Mouse (Mus musculus): Measurements from ENCODE around the gene Asgr1. TPM values are rescaled to one million over a fixed set of nuclear protein-coding genes. Genes with fewer than 3 reads are reported as not detected.

Gene Asgr1
- polyA plus RNA-seq, 1 experiment from 2014 or later = not detected

GRCm38 (mm10) chr11:70016669-70017068 lies 37.2 kb upstream of the Asgr1 start, which contains the start of gene Dlg4:
TSS of gene Dlg4 (plus strand) at chr11:70016942.
- no peak for TF ChIP-seq CTCF (IDR thresholded peaks at IDR 0.05)
- in situ Hi-C loops (cut with MboI; ENCODE audit: low pct_unique_long_range_greater_than_20kb) = no loop called here
- DNase-seq (ENCODE audit: low read depth, low spot score) (no peak), ATAC-seq (no peak)
- no peaks in the 10 kb centered on the region for H3K27me3 ChIP-seq
- ChIA-PET CTCF (interaction anchor here (0.5 to 1.4 kb wide), 3 partner anchors 11 to 584 kb away, joined by 3 to 6 read pairs (median 3); no protein-coding TSS in a partner anchor), POLR2A (no interaction called here)

- H3K27me3 ChIP-seq = no peaks in the 10 kb centered on the region
- CTCF ChIA-PET = interaction anchor here (0.5 to 1.4 kb wide), 3 partner anchors 11 to 583 kb away, joined by 3 to 6 read pairs (median 3); no protein-coding TSS in a partner anchor
- ATAC-seq (no peak), DNase-seq (ENCODE audit: low read depth, low spot score) (no peak)
- POLR2A ChIA-PET = no interaction called here
- in situ Hi-C loops (cut with MboI; ENCODE audit: low pct_unique_long_range_greater_than_20kb) = no loop called here
- TF ChIP-seq CTCF (IDR thresholded peaks at IDR 0.05) = no peak
These were observed 36.6 kb upstream of the Asgr1 start for GRCm38 (mm10) chr11:70017199-70017767.

- ChIA-PET CTCF (no interaction called here), POLR2A (no interaction called here)
- ATAC-seq = no peak
- DNase-seq (ENCODE audit: low read depth, low spot score) = no peak
- in situ Hi-C loops (cut with MboI; ENCODE audit: low pct_unique_long_range_greater_than_20kb) = no loop called here
- H3K27me3 ChIP-seq = no peaks in the 10 kb centered on the region
- no peak for TF ChIP-seq CTCF (IDR thresholded peaks at IDR 0.05)
These were observed 35.5 kb upstream of the Asgr1 start for GRCm38 (mm10) chr11:70018131-70018990.

GRCm38 (mm10) chr11:70019495-70020021 lies 34.3 kb upstream of the Asgr1 start:
- ChIA-PET CTCF (interaction anchor here (2.3 kb wide), 1 partner anchor 10 kb away, joined by 8 read pairs; no protein-coding TSS in a partner anchor), POLR2A (interaction anchor here (1.1 kb wide), 1 partner anchor 28 kb away, joined by 3 read pairs; no protein-coding TSS in a partner anchor)
- DNase-seq (ENCODE audit: low read depth, low spot score) (no peak), ATAC-seq (no peak)
- in situ Hi-C loops (cut with MboI; ENCODE audit: low pct_unique_long_range_greater_than_20kb) = no loop called here
- H3K27me3 ChIP-seq = no peaks in the 10 kb centered on the region
- no peak for TF ChIP-seq CTCF (IDR thresholded peaks at IDR 0.05)

GRCm38 (mm10) chr11:70020022-70020631 lies 33.8 kb upstream of the Asgr1 start:
- in situ Hi-C loops (cut with MboI; ENCODE audit: low pct_unique_long_range_greater_than_20kb) = no loop called here
- CTCF ChIA-PET = interaction anchor here (2.3 kb wide), 1 partner anchor 11 kb away, joined by 8 read pairs; no protein-coding TSS in a partner anchor
- DNase-seq (ENCODE audit: low read depth, low spot score) (no peak), ATAC-seq (no peak)
- TF ChIP-seq CTCF (IDR thresholded peaks at IDR 0.05) = no peak
- H3K27me3 ChIP-seq = no peaks in the 10 kb centered on the region
- POLR2A ChIA-PET = interaction anchor here (1.1 kb wide), 1 partner anchor 28 kb away, joined by 3 read pairs; no protein-coding TSS in a partner anchor

GRCm38 (mm10) chr11:70020731-70021263 lies 33.1 kb upstream of the Asgr1 start:
- ATAC-seq = peak; percentile 59
- POLR2A ChIA-PET = interaction anchor here (1.1 kb wide), 1 partner anchor 25 kb away, joined by 3 read pairs; no protein-coding TSS in a partner anchor
- in situ Hi-C loops (cut with MboI; ENCODE audit: low pct_unique_long_range_greater_than_20kb) = no loop called here
- no peak for TF ChIP-seq CTCF (IDR thresholded peaks at IDR 0.05)
- CTCF ChIA-PET = interaction anchor here (2.3 kb wide), 1 partner anchor 11 kb away, joined by 8 read pairs; no protein-coding TSS in a partner anchor
- H3K27me3 ChIP-seq = no peaks in the 10 kb centered on the region
- DNase-seq (ENCODE audit: low read depth, low spot score) = no peak

GRCm38 (mm10) chr11:70021264-70022132 lies 32.4 kb upstream of the Asgr1 start:
- no peaks in the 10 kb centered on the region for H3K27me3 ChIP-seq
- ATAC-seq = peak; percentile 42
- ChIA-PET POLR2A (interaction anchor here (0.7 to 1.1 kb wide), 3 partner anchors 14 to 101 kb away, joined by 3 to 7 read pairs (median 5); no protein-coding TSS in a partner anchor), CTCF (interaction anchor here (2.3 kb wide), 1 partner anchor 12 kb away, joined by 8 read pairs; no protein-coding TSS in a partner anchor)
- peak; percentile 78 for DNase-seq (ENCODE audit: low read depth, low spot score)
- in situ Hi-C loops (cut with MboI; ENCODE audit: low pct_unique_long_range_greater_than_20kb) = no loop called here
- no peak for TF ChIP-seq CTCF (IDR thresholded peaks at IDR 0.05)

GRCm38 (mm10) chr11:70023481-70024150 lies 30.3 kb upstream of the Asgr1 start:
- in situ Hi-C loops (cut with MboI; ENCODE audit: low pct_unique_long_range_greater_than_20kb) = no loop called here
- no peak for ATAC-seq
- no peak for DNase-seq (ENCODE audit: low read depth, low spot score)
- POLR2A ChIA-PET = no interaction called here
- TF ChIP-seq CTCF (IDR thresholded peaks at IDR 0.05) = no peak
- H3K27me3 ChIP-seq = no peaks in the 10 kb centered on the region
- CTCF ChIA-PET = no interaction called here

- H3K27me3 ChIP-seq = no peaks in the 10 kb centered on the region
- ChIA-PET CTCF (no interaction called here), POLR2A (no interaction called here)
- no peak for TF ChIP-seq CTCF (IDR thresholded peaks at IDR 0.05)
- in situ Hi-C loops (cut with MboI; ENCODE audit: low pct_unique_long_range_greater_than_20kb) = no loop called here
- ATAC-seq (no peak), DNase-seq (ENCODE audit: low read depth, low spot score) (no peak)
These were observed 29.8 kb upstream of the Asgr1 start for GRCm38 (mm10) chr11:70024151-70024514.

Data from Patski (cell line).